Mouse (Mus musculus) bone marrow macrophage, adult 2 months (primary cell): ENCODE measurements around the gene Pde11a.

Source experiments
- CTCF ChIP-seq: IDR thresholded peaks from 2 replicates; pipeline ENCODE4 v1.5.1; 2012; ENCODE audit warnings: low read depth, mild to moderate bottlenecking, low read length, moderate library complexity
- POLR2A ChIP-seq: IDR thresholded peaks from 2 replicates; pipeline ENCODE4 v1.6.1; 2012; ENCODE audit warnings: mild to moderate bottlenecking, low read depth, low read length, borderline replicate concordance

DNA sequence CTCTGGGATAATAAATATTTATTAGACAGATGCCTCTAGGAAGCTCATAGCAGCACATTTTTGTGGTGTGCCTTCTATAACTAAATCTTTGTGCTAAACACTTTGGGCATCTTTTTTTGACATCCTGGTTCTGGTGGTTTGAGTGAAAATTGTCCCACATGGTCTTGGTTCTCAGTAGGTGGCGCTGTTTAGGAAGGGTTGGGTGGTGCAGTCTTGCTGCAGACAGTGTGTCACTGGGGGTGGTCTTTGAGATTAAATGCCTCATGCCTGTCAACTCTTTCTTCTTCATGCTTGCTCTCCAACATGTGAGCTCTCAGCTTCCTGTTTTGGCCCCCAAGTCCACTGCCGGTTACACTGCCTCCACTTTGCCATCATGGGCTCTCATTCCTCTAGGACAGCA lies 218.7 kb downstream of the Pde11a start:
- TF ChIP-seq POLR2A (no peak), CTCF (no peak)
